Mouse (Mus musculus): ENCODE data around the gene Olfr70. TPM values are rescaled to one million over a fixed set of nuclear protein-coding genes. Genes with fewer than 3 reads are reported as not detected.
A peak's percentile ranks its signal among the peaks of the same experiment; 100 is the strongest.

Gene Olfr70
- polyA plus RNA-seq, 1 experiment from 2014 or later, result not detected

- H3K9ac ChIP-seq (ENCODE audit: low read depth, low read length), result no peak overlapping the region
- no peaks in the 10 kb centered on the region for H3K27me3 ChIP-seq (replicated peaks; ENCODE audit: control insufficient read depth, insufficient read depth, low read length)
- DNase-seq (ENCODE audit: low spot score), result no peak
- H3K36me3 ChIP-seq (ENCODE audit: control insufficient read depth, insufficient read depth, low read length), result no peaks in the 10 kb centered on the region
- WGBS, result 72% methylated on average over 5 of the region's 5 CpGs
- no peaks in the 10 kb centered on the region for H3K9me3 ChIP-seq (ENCODE audit: control insufficient read depth, low read length)
- H3K4me2 ChIP-seq, result no peak overlapping the region
- H3K4me3 ChIP-seq (ENCODE audit: low read depth, low read length), result no peak overlapping the region
- H3K27ac ChIP-seq (ENCODE audit: low read depth, low read length), result no peak overlapping the region
- no peak for ATAC-seq (replicated peaks; ENCODE audit: low FRiP score)
- H3K4me1 ChIP-seq (replicated peaks; ENCODE audit: control insufficient read depth, insufficient read depth, low read length), result peaks cover 1% of the 10 kb centered on the region
These were observed 25.6 kb downstream of the Olfr70 start for GRCm38 (mm10) chr4:43674974-43675373.

DNA sequence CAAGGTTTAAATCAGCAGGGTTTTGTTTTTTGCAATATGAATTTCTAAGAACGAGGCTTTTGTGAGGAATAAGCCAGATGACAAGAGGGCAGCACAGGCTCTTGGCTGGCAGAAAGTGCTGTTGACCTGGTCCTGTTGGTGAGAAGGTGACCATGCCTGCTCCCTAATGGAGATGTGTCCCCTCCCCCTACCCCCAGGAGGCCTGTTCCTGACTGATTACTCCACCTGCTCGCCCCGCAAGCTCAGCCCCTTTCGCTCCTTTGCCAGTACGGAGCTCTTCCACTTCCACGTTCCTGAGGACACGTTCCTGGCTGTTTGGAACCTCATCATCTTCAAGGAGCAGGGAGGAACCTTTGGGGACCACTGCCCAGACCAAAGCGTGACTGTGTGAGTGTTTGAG, 26.9 kb downstream of the Olfr70 start:
- Histone ChIP-seq H3K9me3 (ENCODE audit: control insufficient read depth, low read length) (no peaks in the 10 kb centered on the region), H3K27me3 (replicated peaks; ENCODE audit: control insufficient read depth, insufficient read depth, low read length) (no peaks in the 10 kb centered on the region), H3K27ac (ENCODE audit: low read depth, low read length) (no peak overlapping the region), H3K4me3 (ENCODE audit: low read depth, low read length) (no peak overlapping the region), H3K4me1 (replicated peaks; ENCODE audit: control insufficient read depth, insufficient read depth, low read length) (peaks cover 8% of the 10 kb centered on the region), H3K9ac (ENCODE audit: low read depth, low read length) (no peak overlapping the region), H3K36me3 (ENCODE audit: control insufficient read depth, insufficient read depth, low read length) (no peaks in the 10 kb centered on the region), H3K4me2 (no peak overlapping the region)
- 67% methylated on average over 8 of the region's 8 CpGs for WGBS
- DNase-seq (ENCODE audit: low spot score) (no peak), ATAC-seq (replicated peaks; ENCODE audit: low FRiP score) (no peak)

- DNase-seq (ENCODE audit: low spot score) (peak; percentile 71), ATAC-seq (replicated peaks; ENCODE audit: low FRiP score) (no peak)
- 5% methylated on average over 2 of the region's 2 CpGs for WGBS
- Histone ChIP-seq H3K4me2 (no peak overlapping the region), H3K27me3 (replicated peaks; ENCODE audit: control insufficient read depth, insufficient read depth, low read length) (0 out of 2 replicates have a peak, but pooled peaks cover under 1% of the 10 kb centered on the region), H3K9me3 (ENCODE audit: control insufficient read depth, low read length) (no peaks in the 10 kb centered on the region), H3K4me1 (replicated peaks; ENCODE audit: control insufficient read depth, insufficient read depth, low read length) (peaks cover 11% of the 10 kb centered on the region), H3K36me3 (ENCODE audit: control insufficient read depth, insufficient read depth, low read length) (no peaks in the 10 kb centered on the region), H3K9ac (ENCODE audit: low read depth, low read length) (no peak overlapping the region), H3K4me3 (ENCODE audit: low read depth, low read length) (no peak overlapping the region), H3K27ac (ENCODE audit: low read depth, low read length) (no peak overlapping the region)
These were observed 28.5 kb downstream of the Olfr70 start for GRCm38 (mm10) chr4:43672070-43672469.

GRCm38 (mm10) chr4:43669428-43669794, 31.2 kb downstream of the Olfr70 start:
- Histone ChIP-seq H3K27ac (ENCODE audit: low read depth, low read length) (no peak overlapping the region), H3K9ac (ENCODE audit: low read depth, low read length) (peak overlapping the region; percentile 76), H3K4me2 (peak overlapping the region; percentile 96), H3K9me3 (ENCODE audit: control insufficient read depth, low read length) (no peaks in the 10 kb centered on the region), H3K4me3 (ENCODE audit: low read depth, low read length) (peak overlapping the region; percentile 83), H3K27me3 (replicated peaks; ENCODE audit: control insufficient read depth, insufficient read depth, low read length) (peaks cover 16% of the 10 kb centered on the region), H3K4me1 (replicated peaks; ENCODE audit: control insufficient read depth, insufficient read depth, low read length) (peaks cover 11% of the 10 kb centered on the region), H3K36me3 (ENCODE audit: control insufficient read depth, insufficient read depth, low read length) (no peaks in the 10 kb centered on the region)
- DNase-seq (ENCODE audit: low spot score) (no peak), ATAC-seq (replicated peaks; ENCODE audit: low FRiP score) (peak; percentile 71)
- under 1% methylated on average over 25 of the region's 25 CpGs for WGBS

DNA sequence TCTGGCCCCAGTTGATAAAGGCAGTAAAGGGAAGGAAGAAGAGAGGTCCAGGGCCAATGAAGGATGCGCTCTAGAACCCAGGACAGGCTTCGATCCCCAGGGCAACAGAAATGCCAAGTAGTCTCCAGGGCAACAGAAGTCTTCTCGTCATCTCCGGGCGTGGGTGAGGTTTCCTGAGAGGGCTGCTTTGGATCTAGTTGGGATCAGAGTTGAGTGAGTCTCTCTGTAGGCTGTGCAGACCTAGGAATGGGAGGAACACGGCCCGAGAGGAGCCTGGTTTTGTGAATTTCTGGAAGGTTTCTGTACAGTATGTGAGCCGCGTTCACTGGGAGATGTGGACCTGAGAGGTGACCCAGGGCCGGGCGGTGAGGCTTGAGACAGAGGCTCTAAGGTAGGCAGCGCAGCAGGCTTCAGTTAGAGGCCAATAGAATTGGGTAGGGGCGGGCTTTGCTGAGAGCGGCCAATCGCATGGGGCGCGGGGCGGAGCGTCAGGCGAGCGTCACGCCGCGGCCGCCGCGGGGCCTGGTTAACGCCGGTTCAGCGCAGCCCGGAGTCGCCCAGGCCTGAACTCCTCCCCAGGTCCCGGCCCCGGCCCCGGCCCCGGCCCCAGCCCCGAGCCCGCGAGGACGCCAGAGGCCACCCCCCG, 31.7 kb downstream of the Olfr70 start, which contains the start of the genes Tmem8b and Fam221b:
Tmem8b (plus strand) TSS at position 190 of the 646 bp plus-strand sequence.
Fam221b (minus strand) TSS at position 364 of the 646 bp plus-strand sequence.
- peak; percentile 87 for DNase-seq (ENCODE audit: low spot score)
- Histone ChIP-seq H3K36me3 (ENCODE audit: control insufficient read depth, insufficient read depth, low read length) (no peaks in the 10 kb centered on the region), H3K9ac (ENCODE audit: low read depth, low read length) (peak within 1 kb of the TSS; percentile 76), H3K4me2 (peak within 1 kb of the TSS; percentile 96), H3K27me3 (replicated peaks; ENCODE audit: control insufficient read depth, insufficient read depth, low read length) (peaks cover 18% of the 10 kb centered on the region), H3K4me1 (replicated peaks; ENCODE audit: control insufficient read depth, insufficient read depth, low read length) (peaks cover 11% of the 10 kb centered on the region), H3K9me3 (ENCODE audit: control insufficient read depth, low read length) (no peaks in the 10 kb centered on the region), H3K27ac (ENCODE audit: low read depth, low read length) (no peak within 1 kb of the TSS), H3K4me3 (ENCODE audit: low read depth, low read length) (peak within 1 kb of the TSS; percentile 83)
- WGBS, result 4% methylated on average over 38 of the region's 41 CpGs
- ATAC-seq (replicated peaks; ENCODE audit: low FRiP score), result peak; percentile 93

GRCm38 (mm10) chr4:43666412-43666811, 34.2 kb downstream of the Olfr70 start:
- no peaks in the 10 kb centered on the region for H3K9me3 ChIP-seq (ENCODE audit: control insufficient read depth, low read length)
- peaks cover 11% of the 10 kb centered on the region for H3K4me1 ChIP-seq (replicated peaks; ENCODE audit: control insufficient read depth, insufficient read depth, low read length)
- H3K4me2 ChIP-seq, result no peak overlapping the region
- H3K4me3 ChIP-seq (ENCODE audit: low read depth, low read length), result no peak overlapping the region
- peaks cover 35% of the 10 kb centered on the region for H3K27me3 ChIP-seq (replicated peaks; ENCODE audit: control insufficient read depth, insufficient read depth, low read length)
- no peak for ATAC-seq (replicated peaks; ENCODE audit: low FRiP score)
- WGBS, result 18% methylated on average over 4 of the region's 4 CpGs
- H3K27ac ChIP-seq (ENCODE audit: low read depth, low read length), result no peak overlapping the region
- no peak overlapping the region for H3K9ac ChIP-seq (ENCODE audit: low read depth, low read length)
- H3K36me3 ChIP-seq (ENCODE audit: control insufficient read depth, insufficient read depth, low read length), result no peaks in the 10 kb centered on the region
- DNase-seq (ENCODE audit: low spot score), result no peak

DNA sequence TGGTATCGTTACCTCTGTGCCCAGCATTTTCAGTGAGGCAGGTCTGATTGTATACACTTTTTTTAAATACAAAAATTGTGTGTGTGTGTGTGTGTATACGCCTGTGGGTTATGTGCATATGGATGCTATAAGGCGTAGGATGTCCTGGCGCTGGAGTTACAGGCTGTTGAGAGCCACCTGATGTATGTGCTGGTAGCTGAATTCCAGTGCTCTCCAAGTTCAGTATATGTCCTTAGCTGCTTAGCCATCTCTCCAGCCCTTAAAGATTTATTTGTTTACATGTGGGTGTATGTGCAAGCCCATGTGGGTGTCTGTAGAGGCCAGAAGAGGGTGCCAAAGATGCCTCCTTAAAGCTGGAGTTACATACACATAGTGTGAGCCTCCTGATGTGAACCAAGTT, 43.5 kb downstream of the Olfr70 start:
- H3K4me2 ChIP-seq, result peak overlapping the region; percentile 91
- H3K27ac ChIP-seq (ENCODE audit: low read depth, low read length), result no peak overlapping the region
- no peaks in the 10 kb centered on the region for H3K36me3 ChIP-seq (ENCODE audit: control insufficient read depth, insufficient read depth, low read length)
- peak overlapping the region; percentile 90; the same call in 1 of the 2 replicates for H3K4me3 ChIP-seq (ENCODE audit: low read depth, low read length)
- no peak overlapping the region for H3K9ac ChIP-seq (ENCODE audit: low read depth, low read length)
- ATAC-seq (replicated peaks; ENCODE audit: low FRiP score), result no peak
- 59% methylated on average over 4 of the region's 4 CpGs for WGBS
- DNase-seq (ENCODE audit: low spot score), result no peak
- peaks cover 9% of the 10 kb centered on the region for H3K27me3 ChIP-seq (replicated peaks; ENCODE audit: control insufficient read depth, insufficient read depth, low read length)
- peaks cover 5% of the 10 kb centered on the region for H3K4me1 ChIP-seq (replicated peaks; ENCODE audit: control insufficient read depth, insufficient read depth, low read length)
- no peaks in the 10 kb centered on the region for H3K9me3 ChIP-seq (ENCODE audit: control insufficient read depth, low read length)

DNA sequence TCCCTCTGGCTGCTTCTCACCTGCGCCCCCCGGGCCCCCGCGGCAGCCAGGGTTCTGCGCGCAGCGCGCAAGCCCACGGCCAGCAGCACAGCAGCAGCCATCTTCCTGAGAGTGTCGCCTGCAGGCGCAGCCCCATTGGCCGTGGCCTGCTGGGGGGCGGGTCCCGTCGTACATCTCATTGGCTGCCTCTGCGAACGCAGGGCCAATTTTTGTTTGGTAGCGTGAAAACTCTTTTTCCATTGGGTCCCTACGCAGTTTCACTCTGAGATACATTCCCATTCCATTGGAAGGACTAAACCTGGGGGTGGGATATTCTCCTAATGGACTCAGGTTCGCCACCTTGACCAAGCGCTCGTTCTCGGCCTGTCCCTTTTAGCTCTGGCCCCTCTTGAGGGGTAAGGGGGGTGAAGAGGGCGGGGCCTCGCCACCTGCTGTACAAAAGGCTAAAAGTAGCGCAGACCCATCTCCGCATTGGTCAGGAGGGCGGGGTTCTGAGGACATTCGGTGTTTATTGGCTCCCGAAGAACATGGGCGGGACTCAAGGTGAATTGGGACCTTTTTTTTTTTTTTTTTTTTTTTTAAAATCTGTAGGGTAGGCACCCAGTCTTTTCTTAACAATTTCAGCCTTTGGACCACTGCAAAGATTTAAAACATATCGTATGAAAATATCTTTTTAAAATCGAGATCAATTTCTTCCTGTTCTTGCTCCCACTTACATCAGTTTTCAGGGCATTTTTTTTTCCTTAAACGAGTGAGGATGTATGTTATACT, 44.1 kb downstream of the Olfr70 start, which contains the start of gene Hint2:
Hint2 (minus strand) TSS at position 128 of the 771 bp plus-strand sequence.
- H3K36me3 ChIP-seq (ENCODE audit: control insufficient read depth, insufficient read depth, low read length), result no peaks in the 10 kb centered on the region
- peak within 1 kb of the TSS; percentile 91 for H3K4me2 ChIP-seq
- peaks cover 3% of the 10 kb centered on the region; the same call in 1 of the 2 replicates for H3K27me3 ChIP-seq (replicated peaks; ENCODE audit: control insufficient read depth, insufficient read depth, low read length)
- peaks cover 5% of the 10 kb centered on the region for H3K4me1 ChIP-seq (replicated peaks; ENCODE audit: control insufficient read depth, insufficient read depth, low read length)
- peak within 1 kb of the TSS; percentile 96 for H3K9ac ChIP-seq (ENCODE audit: low read depth, low read length)
- H3K4me3 ChIP-seq (ENCODE audit: low read depth, low read length), result peak within 1 kb of the TSS; percentile 90
- no peaks in the 10 kb centered on the region for H3K9me3 ChIP-seq (ENCODE audit: control insufficient read depth, low read length)
- WGBS, result 2% methylated on average over 34 of the region's 34 CpGs
- DNase-seq (ENCODE audit: low spot score) (peak; percentile 91), ATAC-seq (replicated peaks; ENCODE audit: low FRiP score) (peak; percentile 94)
- peak within 1 kb of the TSS; percentile 77 for H3K27ac ChIP-seq (ENCODE audit: low read depth, low read length)
